Mouse (Mus musculus): ENCODE results near the gene Spint4.

DNA sequence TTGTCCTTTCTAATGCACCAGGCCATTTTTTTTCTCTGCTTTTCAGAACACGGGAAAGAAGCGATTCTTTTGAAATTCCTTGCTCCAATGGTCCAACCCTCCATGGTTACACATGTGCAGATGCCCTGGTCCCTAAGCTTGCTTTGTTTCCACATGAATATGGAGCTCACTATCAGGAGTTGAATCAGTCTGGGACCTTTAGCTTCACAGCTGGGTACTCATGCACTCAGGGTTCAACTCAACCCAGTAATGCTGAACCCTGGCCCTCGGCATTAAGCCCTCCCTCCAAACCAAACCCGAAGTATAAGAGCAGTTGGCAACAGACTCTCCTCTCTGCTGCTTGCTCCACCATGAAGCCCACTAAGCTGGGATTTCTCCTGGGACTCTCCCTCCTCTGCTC is at the start of gene Spint4:
- TF ChIP-seq CTCF (IDR thresholded peaks at IDR 0.05; ENCODE audit: borderline replicate concordance, control insufficient read depth, extremely low read depth, insufficient read depth, low read length, poor library complexity) (no peak), POLR2A (IDR thresholded peaks at IDR 0.05; ENCODE audit: control insufficient read depth, extremely low read depth, insufficient read depth, low read length, poor library complexity) (no peak)

Measured in thymus, adult 2 months (tissue).